Mouse (Mus musculus): ENCODE data around the gene Pkn2.

GRCm38 (mm10) chr3:142817506-142817905 is 64.3 kb downstream of the Pkn2 start:
- TF ChIP-seq GATA1 (IDR thresholded peaks at IDR 0.05; ENCODE audit: low read depth, low read length) (no peak), TCF12 (IDR thresholded peaks at IDR 0.05; ENCODE audit: low read depth, low read length) (no peak), ZNF384 (IDR thresholded peaks at IDR 0.05; ENCODE audit: low read depth, low read length) (no peak), MEF2A (IDR thresholded peaks at IDR 0.05; ENCODE audit: extremely low read depth, insufficient replicate concordance, low read depth, low read length, poor library complexity, severe bottlenecking) (no peak), NRF1 (IDR thresholded peaks at IDR 0.05; ENCODE audit: insufficient read depth, low read depth, low read length, poor library complexity, severe bottlenecking) (no peak), POLR2A (IDR thresholded peaks at IDR 0.05; ENCODE audit: control insufficient read depth in 1 of 2, insufficient read depth in 1 of 2, low read depth in 1 of 2, low read length in 2 of 2, poor library complexity in 1 of 2) (no peak), CTCF (IDR thresholded peaks at IDR 0.05 in 2 of 3, conservative IDR thresholded peaks at IDR 0.05 in 1 of 3; ENCODE audit: control insufficient read depth in 1 of 3, insufficient read depth in 1 of 3, low read depth in 2 of 3, low read length in 3 of 3, poor library complexity in 1 of 3, severe bottlenecking in 1 of 3) (no peak), ZC3H11A (IDR thresholded peaks at IDR 0.05; ENCODE audit: low read depth, low read length) (no peak), SIN3A (IDR thresholded peaks at IDR 0.05; ENCODE audit: low read length) (no peak)

All from MEL (cell line).